Mouse (Mus musculus) hematopoietic stem cell, adult 5-6 weeks (primary cell): Measurements from ENCODE around the gene Tcf20. TPM values are rescaled to one million over a fixed set of nuclear protein-coding genes. Genes with fewer than 3 reads are reported as not detected.

Source experiments
- ATAC-seq, 2 experiments: fragments of 125-278 bp in 1 of 2; replicated peaks in 1 of 2; 2 replicates each; pipeline ENCODE4 v1.8.0; 2016 to 2017; ENCODE audit warnings: inconsistent platforms in 2 of 2, mild to moderate bottlenecking in 2 of 2, moderate number of reproducible peaks in 2 of 2, low read depth in 1 of 2, moderate TSS enrichment in 1 of 2; ENCODE audit not compliant: low FRiP score in 2 of 2, poor library complexity in 2 of 2, severe bottlenecking in 2 of 2, insufficient read depth in 1 of 2, low TSS enrichment in 1 of 2
- total RNA-seq: library from RNA; stranded (forward); fragments of 172-1452, 232-1000 nt; gene quantifications from 2 replicates; pipeline ENCODE4 v1.2.3, GENCODE M21; 2017

Gene Tcf20
- total RNA-seq, 1 experiment from 2014 or later = 129 TPM

DNA sequence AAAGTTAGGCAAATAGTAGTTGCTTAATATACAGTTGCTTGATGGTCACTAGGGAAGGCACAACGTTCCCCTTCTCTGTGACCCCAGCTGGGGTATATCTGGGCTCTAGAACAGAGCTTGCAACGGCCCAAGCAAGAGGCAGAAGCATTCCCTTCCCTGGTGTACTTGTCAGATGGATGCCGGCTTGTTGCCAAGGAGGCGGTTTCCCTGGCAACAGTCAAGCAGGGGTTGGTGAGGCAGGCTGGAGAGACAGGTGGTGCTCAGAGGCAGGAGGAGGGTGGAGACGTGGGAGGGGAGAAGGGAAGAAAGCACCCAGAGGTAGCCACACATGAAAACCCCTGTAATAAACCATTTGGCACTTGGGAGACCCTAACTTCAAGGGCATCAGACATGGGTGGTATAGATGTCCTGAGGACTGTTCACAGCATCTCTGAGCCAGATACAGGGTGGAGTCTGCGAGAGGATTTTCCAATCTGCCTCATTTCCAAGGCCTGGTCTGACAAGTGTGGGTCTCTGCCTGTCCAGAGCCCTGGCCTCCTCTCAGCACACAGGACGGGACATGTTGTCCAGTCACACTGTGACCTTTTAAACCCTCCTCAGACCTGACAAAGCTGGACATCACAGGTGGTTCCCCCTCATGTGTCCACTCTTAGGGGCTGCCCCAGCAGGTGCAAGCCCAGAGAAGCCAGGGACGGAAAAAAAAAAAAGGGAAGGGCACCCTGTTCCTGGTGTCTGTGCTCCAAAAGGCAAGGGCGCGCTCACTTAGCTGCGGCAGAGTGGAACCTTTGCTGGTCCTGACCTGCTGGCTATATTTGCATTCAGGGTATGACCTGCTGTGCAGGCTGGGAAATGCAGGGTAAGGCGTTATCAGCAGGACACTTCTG is 15.2 kb upstream of the Tcf20 start:
- ATAC-seq = peak in 1 of 2 experiments; percentile 29; a peak in 1 of 4 replicates

DNA sequence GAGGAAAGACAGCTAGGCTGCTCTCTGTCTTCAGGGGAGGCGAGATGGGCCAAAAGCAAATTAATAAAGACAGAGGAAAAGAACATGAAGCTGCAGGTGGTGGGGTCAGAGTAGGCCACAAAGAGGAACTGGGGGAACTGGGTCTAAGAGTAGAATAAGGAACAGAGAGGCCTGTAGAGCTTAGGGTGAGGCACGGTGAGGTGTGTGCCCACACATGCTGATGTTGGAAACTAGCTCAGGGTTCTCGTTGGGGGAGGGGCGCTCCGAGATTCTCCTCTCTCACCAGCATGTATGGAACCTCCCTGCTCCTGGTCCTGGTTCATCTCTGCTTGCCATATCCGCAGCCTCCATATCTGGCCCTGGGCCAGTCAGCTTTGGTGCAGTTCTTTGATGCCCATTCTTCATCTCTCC is 11.1 kb upstream of the Tcf20 start:
- ATAC-seq = peak; percentile 52 to 58; a peak in 3 of 4 replicates

DNA sequence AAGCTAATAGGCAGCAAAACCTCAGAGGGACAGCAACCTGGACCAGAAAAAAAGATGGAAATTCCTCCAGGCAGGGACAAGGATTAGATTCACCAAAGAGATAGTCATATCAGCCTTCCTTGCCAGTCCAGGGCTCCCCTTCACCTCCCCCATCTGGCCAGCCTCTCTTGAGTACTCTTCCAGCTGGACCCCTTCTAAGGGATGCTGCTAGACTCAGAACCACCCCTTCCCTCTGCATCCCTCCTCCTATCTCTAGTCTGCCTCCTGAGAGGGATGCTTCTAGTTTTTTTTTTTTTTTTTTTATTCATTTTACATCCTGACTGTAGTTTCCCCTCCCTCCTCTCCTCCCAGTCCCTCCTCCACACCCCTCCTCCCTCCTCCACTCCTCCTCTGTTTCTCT is 8.8 kb upstream of the Tcf20 start:
- ATAC-seq = no peak

DNA sequence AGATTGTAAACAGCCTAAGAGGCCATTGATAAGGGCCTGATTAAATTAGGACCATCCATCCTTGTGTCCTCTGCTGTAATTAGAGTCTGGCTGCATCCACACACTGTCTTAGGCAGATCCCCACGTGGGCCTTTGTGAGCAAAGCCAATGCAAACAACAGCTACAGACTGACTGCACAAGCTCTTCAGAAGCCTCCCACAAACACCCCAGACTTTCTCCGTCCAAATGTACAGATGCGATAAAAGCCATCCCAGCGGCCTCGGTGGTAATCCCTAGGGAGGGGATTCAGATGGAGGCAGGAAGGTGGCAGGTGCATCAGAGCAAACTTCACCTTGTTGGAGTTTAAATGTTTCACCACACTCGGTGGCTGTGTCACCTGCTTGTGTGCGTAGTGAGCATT is 7.6 kb upstream of the Tcf20 start:
- ATAC-seq = no peak

DNA sequence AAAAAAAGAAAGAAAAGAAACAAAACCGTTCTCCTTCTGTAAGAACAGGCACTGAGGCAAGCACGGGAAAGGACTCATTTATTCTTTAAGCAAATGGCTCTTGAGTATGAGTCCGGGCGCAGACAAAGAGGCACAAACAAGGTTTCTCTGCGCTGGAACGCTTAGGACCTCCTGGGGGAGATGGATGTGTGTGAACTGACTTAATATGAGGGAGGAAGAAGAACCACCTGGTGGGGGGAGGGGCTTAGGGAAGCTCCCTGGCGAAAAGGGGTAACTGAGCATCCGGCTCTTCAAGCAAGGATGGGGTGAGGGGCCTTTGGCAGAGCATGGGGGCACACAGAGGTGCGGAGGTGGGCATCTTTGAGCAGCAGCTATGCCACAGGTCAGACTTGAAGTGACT is 5.2 kb upstream of the Tcf20 start:
- ATAC-seq = no peak

DNA sequence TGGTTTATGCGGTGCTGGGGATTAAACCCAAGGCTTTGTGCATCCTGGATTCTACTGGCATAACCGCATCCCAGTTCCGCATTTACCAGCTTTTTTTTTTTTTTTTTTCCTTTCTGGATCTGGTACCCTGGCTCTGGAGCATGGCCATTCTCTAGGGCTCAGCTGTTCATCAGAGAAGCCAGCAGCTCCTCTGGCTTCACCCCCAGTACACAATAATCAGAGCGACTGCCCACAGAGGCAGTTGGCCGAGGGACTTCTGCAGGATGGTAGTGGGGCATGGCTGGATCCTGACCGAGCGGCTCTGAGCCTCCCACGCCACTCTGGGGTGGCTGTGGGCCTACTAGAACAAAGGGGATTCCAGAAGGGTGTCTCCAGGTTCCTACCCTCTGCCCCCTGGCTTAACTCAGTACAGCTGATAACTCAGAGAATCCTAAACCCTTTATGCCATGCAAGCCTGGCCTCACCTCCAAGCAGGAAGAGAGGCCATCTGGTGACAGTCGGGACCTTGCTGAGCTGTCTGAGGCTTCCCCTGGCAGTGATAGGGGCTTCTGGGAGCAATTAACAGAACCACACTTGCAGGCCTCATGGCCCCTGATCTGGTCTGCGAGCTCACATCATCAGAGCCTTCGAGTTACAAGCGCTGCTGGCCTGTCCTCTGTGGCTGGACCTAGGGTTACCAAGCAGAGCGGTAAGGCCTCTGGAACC is 4.6 kb upstream of the Tcf20 start:
- ATAC-seq = no peak

DNA sequence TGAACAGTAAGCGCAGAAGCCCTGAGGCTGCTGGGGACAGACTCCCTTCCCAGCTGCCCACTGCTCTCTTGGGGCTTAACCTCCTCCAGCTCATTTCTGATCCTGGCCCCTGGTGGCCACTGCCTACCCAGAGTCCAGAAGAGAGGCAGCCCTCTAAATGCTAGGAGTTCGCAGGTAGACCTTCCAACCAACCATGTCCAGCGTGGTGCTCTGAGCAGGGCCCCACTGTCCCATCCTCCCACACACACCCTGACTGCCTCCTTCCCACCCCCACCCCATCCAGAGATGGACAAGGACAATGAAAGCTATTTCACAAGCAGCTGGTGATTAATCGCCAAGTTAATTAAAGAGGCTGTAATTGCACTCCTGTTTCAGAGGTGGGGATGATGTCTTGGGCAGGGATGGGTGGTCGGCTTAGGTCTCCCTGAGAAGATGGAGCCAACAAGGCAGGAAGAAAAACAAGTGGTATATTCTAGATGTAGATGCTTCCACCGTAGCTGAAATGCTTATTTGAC is 1.6 kb upstream of the Tcf20 start:
- no peak for ATAC-seq

DNA sequence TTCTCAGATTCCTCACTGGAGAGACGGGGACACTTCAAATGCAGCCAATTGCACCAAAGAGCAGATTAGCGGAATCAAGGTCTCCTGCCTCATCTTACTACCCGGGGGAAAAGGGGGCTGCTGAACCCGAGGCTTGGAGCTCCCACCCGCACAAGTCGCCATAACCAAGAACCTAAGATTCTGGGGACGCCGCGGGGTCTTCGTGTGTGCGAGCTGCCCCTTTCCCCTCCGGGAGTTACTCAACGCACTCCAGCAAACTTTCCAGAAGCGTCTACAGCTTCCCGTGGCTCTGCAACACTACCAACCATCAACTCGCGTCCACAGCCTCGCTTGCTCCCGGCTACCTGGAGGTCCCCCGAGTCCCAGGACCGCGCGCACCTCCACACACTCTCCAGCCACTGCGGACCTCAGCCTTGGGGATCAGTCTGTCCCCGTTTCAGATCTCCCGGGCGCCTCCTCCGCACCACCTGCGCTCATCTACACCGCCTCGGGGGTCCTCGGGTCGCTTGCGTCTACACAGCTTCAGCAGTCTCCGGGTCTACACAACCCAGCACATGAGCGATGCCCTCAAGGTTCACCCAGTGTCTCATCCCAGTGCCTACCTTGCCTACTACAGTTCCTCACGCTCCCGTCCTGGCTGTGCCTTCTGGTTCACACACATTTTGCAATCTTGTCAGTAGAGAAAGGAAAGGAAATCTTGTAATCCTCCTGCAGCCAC is 499 bp downstream of the Tcf20 start:
- peak; percentile 15 to 39; a peak in 2 of 4 replicates for ATAC-seq

DNA sequence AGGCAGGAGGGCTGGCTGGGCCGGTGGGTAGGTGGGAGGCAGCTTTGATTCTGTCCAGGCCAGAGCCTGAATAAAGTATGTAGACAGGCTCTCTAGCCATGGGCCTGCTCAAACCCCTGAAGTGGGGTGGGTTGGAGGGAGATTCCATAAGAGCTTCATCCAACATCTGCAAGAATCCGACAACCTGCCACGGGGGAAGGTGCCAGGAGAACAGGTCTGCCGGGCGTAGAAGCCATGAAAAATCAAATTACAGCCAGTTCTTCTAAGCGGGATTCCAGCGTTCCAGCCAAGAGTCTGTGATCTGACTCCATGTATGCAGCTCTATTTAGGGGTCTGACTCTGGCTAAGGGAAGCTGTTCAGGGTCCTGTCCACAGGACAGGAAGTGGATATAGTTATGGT is 3.1 kb downstream of the Tcf20 start:
- ATAC-seq = no peak

DNA sequence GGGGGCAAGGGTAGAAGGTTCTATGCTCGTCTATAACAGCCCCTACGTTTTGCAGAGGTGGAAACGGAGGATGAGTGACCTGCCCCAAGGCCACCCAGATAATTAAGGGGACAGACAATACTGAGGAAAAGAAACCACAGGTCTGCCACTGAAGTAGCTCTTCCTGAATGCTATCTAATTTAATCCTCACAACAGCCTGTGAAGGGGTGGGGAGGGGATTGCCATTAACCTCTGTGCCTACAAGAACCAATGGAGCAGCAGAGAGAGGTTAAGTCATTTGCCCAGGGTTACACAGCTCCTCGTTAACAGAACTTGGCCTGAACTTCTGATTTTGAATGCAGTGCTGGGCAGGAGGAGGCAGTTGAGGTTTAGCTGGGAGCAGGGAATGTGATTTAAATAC is 3.6 kb downstream of the Tcf20 start:
- no peak for ATAC-seq

DNA sequence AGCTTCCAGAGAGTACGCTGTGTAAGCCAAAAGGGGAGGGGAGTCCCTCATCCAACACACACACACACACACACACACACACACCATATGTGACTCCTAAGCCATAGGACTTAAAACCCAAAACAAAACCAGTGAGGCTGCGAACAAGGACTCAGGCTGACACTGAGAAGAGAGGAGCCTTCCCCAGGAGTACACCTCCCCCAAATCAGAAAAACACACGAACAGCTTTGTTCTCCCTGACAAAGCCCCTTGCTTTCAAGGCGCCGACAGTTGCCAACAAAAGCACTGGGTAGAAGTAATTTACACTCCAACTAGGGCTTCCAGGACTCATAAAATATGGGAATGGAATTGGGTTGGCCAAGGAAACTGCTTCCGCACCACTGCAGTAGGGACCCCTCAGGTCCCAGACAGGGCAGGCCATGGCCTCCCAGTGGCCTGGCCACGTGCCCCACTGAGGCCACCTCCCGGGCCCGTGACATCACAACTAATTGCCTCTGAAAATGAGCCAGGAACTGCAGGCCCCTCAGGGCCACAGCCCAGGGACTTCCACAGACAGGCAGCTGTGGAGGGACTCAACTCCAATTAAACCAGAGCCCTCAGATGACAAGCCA is 4.2 kb downstream of the Tcf20 start:
- no peak for ATAC-seq

DNA sequence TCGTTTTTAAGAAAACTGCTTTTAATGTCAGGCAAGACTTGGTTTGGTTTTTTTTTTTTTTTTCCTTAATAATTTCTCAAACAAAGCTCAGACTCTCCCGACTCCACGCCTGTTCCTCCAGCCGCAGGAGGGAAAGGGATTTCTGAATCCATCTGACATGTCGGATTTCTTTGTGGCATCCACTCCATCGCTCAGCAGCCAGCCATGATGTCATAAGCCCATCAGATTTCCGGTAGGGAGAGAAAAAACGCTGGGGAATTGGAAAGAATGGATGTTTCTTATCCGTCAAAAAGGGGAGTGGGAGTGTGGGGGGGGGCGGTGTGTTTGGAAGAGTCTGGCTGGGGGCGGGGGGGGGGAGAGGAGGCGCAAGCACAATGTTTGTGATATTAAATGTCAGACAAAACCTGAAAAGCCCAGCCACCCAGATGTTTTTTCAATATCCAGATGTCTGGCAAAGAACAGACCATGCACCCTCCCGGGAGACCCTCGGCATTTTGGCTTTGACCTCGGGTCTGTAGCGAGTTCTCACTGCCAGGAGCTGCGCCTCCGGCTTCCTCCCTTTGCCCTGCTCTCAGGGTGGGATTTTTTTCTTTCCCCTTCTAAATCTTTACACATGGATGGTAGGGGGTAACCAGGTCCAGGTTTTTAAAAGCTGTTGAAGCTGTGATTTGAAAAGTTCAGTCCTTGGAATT is 4.8 kb downstream of the Tcf20 start:
- ATAC-seq = no peak

DNA sequence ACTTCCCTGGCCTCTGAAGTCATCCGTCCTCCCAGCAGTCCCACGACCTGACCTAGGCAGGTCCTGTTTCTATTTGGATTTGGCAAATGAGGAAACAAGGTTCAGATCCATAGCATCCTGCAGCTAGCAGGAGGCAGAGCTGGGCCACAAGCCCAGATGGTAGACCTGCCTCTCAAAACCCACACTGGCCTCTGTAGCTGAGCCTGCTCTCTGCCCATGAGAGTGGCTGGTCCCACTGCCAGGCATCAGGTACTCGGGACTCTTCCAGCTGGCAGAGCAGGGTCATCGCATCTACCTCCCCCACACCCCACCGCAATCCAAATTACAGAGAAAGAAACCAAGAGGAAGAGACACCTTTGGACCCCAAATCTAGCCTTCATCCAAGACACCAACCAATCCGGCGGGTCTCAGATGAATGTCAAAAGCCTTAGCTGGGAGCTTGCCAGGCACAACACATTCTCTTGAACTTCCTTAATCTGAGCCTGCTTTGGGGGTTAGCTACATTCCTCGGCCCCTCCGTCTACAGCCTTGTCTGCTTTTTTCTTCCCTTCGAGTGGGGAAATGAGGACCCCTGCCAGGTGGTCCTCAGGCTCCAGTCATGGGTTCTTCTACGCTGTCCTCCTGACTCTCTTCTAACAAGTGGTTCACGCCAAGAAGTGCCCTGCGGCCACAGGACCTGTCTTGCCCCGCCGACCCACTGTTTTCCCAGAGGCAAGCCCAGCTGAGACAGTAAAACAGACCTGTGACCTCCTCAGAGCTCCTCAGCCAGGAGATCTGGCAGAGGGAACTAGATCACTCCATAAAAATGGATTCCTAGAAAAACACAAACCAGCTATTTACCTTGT is 5.8 kb downstream of the Tcf20 start:
- 0 out of 4 replicates have a peak, but pooled peaks of 1 of the 2 experiments have one; percentile 37 for ATAC-seq

DNA sequence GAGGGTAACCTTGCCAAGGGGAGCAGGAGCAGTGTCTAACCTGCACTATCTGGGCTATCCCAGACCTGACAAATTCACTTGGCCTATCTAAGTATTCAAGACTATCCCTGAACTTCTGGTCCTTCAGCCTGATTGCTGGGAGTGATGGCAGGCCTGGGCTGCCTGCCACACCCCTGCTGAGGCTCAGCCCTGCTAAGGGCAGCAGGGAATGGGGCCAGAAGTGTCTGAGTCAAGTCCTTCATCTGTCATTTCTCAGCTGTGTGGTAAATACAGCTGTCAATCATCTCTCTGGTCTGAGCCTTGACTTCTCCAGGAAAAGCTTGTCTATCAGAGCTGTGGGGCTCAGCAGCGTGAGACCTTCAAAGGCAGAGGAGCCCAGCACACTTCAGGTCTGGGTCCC is 8.1 kb downstream of the Tcf20 start:
- no peak for ATAC-seq

DNA sequence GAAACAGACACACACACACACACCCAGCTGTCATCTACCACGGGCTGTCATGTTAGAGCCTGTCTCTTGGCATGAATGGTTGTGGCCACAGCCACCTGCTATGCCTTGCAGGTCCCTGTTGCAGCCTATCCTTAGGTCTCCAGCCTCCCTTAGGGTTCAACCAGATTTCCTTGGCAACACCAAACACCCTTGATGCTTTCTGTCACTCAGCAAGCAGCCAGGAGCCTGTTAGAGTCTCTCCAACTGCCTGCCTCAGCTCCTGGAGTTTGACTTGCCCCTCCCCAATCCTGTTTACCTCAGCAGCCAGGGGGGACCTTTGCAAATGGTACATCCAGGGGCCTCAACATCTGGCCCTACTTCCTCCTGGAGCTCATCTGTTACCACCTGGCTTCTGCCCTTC is 13.2 kb downstream of the Tcf20 start:
- no peak for ATAC-seq

DNA sequence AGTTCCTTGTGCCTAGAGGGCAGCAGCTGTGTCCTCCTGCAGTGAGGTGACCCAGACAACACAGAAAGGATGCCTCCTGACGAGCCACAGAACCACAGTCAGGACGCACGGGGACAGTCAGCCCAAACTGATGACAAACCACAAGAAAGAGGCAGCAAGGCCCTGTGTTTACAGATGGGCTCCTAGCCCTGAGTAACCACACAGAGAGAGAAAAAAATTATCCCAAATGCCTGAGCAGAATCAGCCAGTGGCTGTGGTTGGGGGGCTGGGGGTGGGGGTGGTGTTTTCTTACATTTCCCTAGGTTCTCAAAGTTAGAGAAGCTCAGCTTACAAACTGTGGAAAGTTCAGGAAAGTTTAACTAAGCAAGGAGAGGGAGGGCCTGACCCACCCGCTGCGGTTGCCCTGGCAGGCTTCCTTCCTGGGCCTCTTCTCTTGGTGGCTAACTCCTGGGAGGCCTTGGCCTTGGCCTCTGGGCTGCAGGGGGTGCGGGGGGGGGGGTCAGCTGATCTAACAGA is 18.4 kb downstream of the Tcf20 start:
- ATAC-seq = peak; percentile 69 to 74
